Mouse (Mus musculus) layer of hippocampus, postnatal 14 days (tissue): ENCODE data around the gene Cds2. TPM values are rescaled to one million over a fixed set of nuclear protein-coding genes. Genes with fewer than 3 reads are reported as not detected.

Experiments
- DNase-seq, 2 experiments: peaks; one replicate each; pipeline ENCODE4 v3.0.0; 2021 to 2022; ENCODE audit warnings: low spot score in 2 of 2, mixed read lengths in 1 of 2
- total RNA-seq, 2 experiments: library from RNA; stranded (reverse); gene quantifications; 2 replicates each; pipeline ENCODE4 v1.2.3; 2021

Cds2 gene
- total RNA-seq, 2 experiments from 2014 or later = 194 to 204 TPM

DNA sequence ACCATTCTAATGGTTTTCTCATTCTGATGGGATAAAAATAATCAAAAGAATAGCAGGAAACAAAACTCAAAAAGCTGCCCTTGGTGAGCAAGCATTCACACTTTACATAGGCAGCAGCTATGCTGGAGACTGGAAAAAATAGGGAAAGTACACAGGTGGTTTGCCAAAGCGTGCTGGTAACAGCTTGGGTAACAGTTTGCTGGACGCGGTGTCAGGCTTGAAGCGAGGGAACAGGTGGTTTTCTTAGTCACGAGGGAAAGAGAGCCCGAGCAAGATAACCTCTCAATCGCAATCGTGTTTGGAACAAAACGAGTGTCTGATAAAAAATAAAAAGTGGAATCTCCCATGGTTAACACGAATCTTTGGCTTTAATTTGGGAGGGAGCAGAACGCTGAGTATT lies 80.9 kb downstream of the Cds2 start:
- DNase-seq = peak; percentile 36 to 81

Other genes with a start within 250 kb of the Cds2 start
- 10 to 100 TPM; 33.3 to 35.6 TPM for gene Rassf2, start 232.9 kb upstream of the Cds2 start, total RNA-seq
- 10 to 100 TPM; 88.9 to 94.1 TPM for gene Slc23a2, start 118.0 kb upstream of the Cds2 start, total RNA-seq
- gene Tmem230, start 15.3 kb upstream of the Cds2 start, total RNA-seq = 10 to 100 TPM; 25.8 to 27.7 TPM
- 10 to 100 TPM; 45.3 to 51.5 TPM for gene Pcna, start 9.8 kb upstream of the Cds2 start, total RNA-seq
- 1 to 10 TPM; 2.9 to 4.5 TPM for gene Prokr2, start 122.3 kb downstream of the Cds2 start, total RNA-seq